Mouse (Mus musculus): ENCODE data around the gene Tfap2e. TPM values are rescaled to one million over a fixed set of nuclear protein-coding genes. Genes with fewer than 3 reads are reported as not detected.

Gene Tfap2e
- polyA plus RNA-seq, 1 experiment from 2014 or later, result not detected

GRCm38 (mm10) chr4:126739966-126740676 is 4.1 kb upstream of the Tfap2e start:
- no peak for ATAC-seq (ENCODE audit: insufficient number of reproducible peaks, insufficient read depth, low FRiP score, low TSS enrichment, low read depth)
- Histone ChIP-seq H3K9ac (replicated peaks) (no peak overlapping the region), H3K27ac (no peak overlapping the region), H3K27me3 (peaks cover 56% of the 10 kb centered on the region), H3K4me2 (no peak overlapping the region), H3K4me1 (replicated peaks) (peaks cover 34% of the 10 kb centered on the region), H3K9me3 (peaks cover 4% of the 10 kb centered on the region; the same call in 1 of the 2 replicates), H3K4me3 (replicated peaks) (no peak overlapping the region), H3K36me3 (peaks cover 11% of the 10 kb centered on the region)
- WGBS, result 16% methylated on average over 10 of the region's 10 CpGs

DNA sequence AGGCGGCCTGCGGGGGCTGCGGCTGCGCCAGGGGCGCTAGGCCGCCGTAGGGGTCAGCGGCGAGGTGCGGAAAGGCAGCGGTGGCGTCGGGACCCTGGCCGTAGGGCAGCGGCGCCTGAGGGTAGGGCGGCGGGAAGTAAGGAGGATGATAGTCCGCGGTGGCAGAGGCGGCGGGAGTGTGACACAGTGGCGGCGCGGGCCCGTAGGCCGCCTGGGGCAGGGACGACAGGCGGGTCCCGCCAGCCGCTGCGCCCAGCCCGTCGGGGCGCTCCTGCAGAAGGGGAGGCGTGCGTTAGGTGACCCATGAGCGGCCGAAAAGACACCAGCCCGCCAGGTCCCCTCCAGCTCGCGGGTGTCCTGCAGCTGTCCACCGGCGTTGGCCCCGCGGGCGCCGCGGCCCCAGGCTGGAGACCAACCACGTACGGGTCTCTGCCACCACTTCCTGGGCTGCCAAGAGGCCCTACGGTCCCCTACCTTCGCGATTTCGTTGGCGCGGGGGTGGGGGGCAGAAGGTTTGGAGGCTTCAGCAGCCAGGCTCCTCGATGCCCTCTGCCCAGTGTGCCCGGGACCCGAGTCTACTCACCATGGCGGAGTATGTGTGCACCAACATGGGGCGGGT is 549 bp downstream of the Tfap2e start:
- ATAC-seq (ENCODE audit: insufficient number of reproducible peaks, insufficient read depth, low FRiP score, low TSS enrichment, low read depth), result no peak
- H3K36me3 ChIP-seq, result no peaks in the 10 kb centered on the region
- H3K9me3 ChIP-seq, result peaks cover 4% of the 10 kb centered on the region; the same call in 1 of the 2 replicates
- peaks cover 23% of the 10 kb centered on the region for H3K4me1 ChIP-seq (replicated peaks)
- 2% methylated on average over 53 of the region's 62 CpGs for WGBS
- peak overlapping the region; percentile 45 for H3K4me2 ChIP-seq
- H3K27ac ChIP-seq, result no peak overlapping the region
- H3K4me3 ChIP-seq (replicated peaks), result peak overlapping the region; percentile 32
- H3K27me3 ChIP-seq, result peaks cover 96% of the 10 kb centered on the region
- no peak overlapping the region; the same call in 1 of the 2 replicates for H3K9ac ChIP-seq (replicated peaks)

GRCm38 (mm10) chr4:126734700-126735381 is 1.2 kb downstream of the Tfap2e start:
- no peaks in the 10 kb centered on the region for H3K36me3 ChIP-seq
- no peak overlapping the region for H3K27ac ChIP-seq
- peak overlapping the region; percentile 32 for H3K4me3 ChIP-seq (replicated peaks)
- ATAC-seq (ENCODE audit: insufficient number of reproducible peaks, insufficient read depth, low FRiP score, low TSS enrichment, low read depth), result no peak
- peak overlapping the region; percentile 45 for H3K4me2 ChIP-seq
- H3K27me3 ChIP-seq, result peaks cover 100% of the 10 kb centered on the region
- no peak overlapping the region; the same call in 1 of the 2 replicates for H3K9ac ChIP-seq (replicated peaks)
- H3K4me1 ChIP-seq (replicated peaks), result peaks cover 23% of the 10 kb centered on the region
- peaks cover 4% of the 10 kb centered on the region; the same call in 1 of the 2 replicates for H3K9me3 ChIP-seq
- WGBS, result 2% methylated on average over 51 of the region's 51 CpGs

GRCm38 (mm10) chr4:126734001-126734603 is 1.9 kb downstream of the Tfap2e start:
- Histone ChIP-seq H3K4me3 (replicated peaks) (peak overlapping the region; percentile 15), H3K9me3 (peaks cover 4% of the 10 kb centered on the region; the same call in 1 of the 2 replicates), H3K9ac (replicated peaks) (no peak overlapping the region), H3K27me3 (peaks cover 100% of the 10 kb centered on the region), H3K4me1 (replicated peaks) (peaks cover 23% of the 10 kb centered on the region), H3K36me3 (no peaks in the 10 kb centered on the region), H3K4me2 (peak overlapping the region; percentile 15; the same call in 1 of the 2 replicates), H3K27ac (no peak overlapping the region)
- WGBS, result 2% methylated on average over 16 of the region's 16 CpGs
- ATAC-seq (ENCODE audit: insufficient number of reproducible peaks, insufficient read depth, low FRiP score, low TSS enrichment, low read depth), result no peak

DNA sequence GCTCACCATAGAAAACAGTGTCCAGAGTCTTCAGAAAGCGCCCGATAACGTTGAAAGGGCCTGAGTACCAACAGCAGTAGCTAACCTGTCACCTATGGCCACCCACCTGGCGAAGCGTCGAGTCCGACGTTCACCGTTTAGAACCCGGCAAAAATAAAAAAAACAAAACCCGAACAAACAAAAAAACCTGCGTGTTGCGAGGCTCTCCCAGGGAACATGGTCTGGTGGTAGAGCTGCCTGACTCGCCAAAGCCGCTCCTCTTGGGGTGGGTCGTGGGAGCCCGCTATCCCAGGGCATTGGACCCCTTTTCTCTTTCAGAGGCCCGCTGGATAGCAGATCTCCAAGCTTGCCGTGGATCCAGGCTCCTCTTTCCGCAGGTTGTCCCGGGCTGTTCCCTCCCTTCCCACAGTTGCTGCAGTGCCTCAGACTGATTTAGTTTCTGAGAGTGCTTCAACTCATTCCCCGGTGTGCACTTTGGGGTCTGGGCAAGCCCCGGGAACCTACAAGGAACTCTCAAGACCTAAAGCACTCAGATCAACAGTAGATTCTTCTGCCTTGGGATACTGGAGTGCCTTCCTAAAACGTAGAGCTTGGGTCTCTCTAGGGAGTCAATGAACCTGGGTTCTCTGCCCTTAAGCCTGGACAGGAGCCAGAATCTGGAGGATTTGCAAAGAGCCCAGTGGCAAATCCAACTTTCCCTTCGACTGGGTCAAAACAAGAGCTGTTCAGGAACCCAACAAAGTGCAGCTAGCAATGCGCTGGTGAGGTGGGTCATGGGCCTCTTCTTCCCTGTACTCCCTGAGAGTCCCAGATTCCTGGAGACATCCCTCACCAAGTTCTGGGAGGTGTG is 3.3 kb downstream of the Tfap2e start:
- 8% methylated on average over 26 of the region's 26 CpGs for WGBS
- no peak for ATAC-seq (ENCODE audit: insufficient number of reproducible peaks, insufficient read depth, low FRiP score, low TSS enrichment, low read depth)
- H3K36me3 ChIP-seq, result no peaks in the 10 kb centered on the region
- H3K4me1 ChIP-seq (replicated peaks), result peaks cover 23% of the 10 kb centered on the region
- H3K9me3 ChIP-seq, result no peaks in the 10 kb centered on the region
- no peak overlapping the region for H3K9ac ChIP-seq (replicated peaks)
- peaks cover 94% of the 10 kb centered on the region for H3K27me3 ChIP-seq
- peak overlapping the region; percentile 26 for H3K4me2 ChIP-seq
- H3K4me3 ChIP-seq (replicated peaks), result peak overlapping the region; percentile 20
- no peak overlapping the region for H3K27ac ChIP-seq

DNA sequence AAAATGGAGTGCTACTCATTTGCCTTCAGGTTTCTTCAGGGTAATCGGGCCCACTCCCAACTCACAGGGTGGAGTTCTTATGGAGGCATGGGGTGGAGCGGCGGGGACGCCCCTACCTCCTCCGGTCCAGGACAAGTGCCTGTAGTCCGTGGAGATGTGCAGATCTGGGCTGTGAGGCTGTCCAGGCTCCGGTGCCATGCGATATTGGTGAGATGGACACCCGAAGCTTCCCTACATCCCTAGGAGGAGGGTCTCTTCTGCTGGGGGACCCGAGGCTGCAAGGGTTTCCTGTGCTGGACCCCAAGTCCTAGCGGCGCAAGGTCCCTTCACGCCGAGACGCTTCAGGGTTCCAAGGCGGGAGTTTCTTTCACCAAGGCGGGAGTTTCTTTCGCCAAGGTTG is 3.9 kb downstream of the Tfap2e start:
- no peak overlapping the region for H3K27ac ChIP-seq
- WGBS, result 1% methylated on average over 18 of the region's 18 CpGs
- H3K9ac ChIP-seq (replicated peaks), result 0 out of 2 replicates have a peak overlapping the region, but pooled peaks have one; percentile 31
- no peak for ATAC-seq (ENCODE audit: insufficient number of reproducible peaks, insufficient read depth, low FRiP score, low TSS enrichment, low read depth)
- H3K36me3 ChIP-seq, result no peaks in the 10 kb centered on the region
- peak overlapping the region; percentile 20 for H3K4me3 ChIP-seq (replicated peaks)
- H3K4me2 ChIP-seq, result peak overlapping the region; percentile 26
- H3K9me3 ChIP-seq, result no peaks in the 10 kb centered on the region
- peaks cover 23% of the 10 kb centered on the region for H3K4me1 ChIP-seq (replicated peaks)
- H3K27me3 ChIP-seq, result peaks cover 87% of the 10 kb centered on the region

DNA sequence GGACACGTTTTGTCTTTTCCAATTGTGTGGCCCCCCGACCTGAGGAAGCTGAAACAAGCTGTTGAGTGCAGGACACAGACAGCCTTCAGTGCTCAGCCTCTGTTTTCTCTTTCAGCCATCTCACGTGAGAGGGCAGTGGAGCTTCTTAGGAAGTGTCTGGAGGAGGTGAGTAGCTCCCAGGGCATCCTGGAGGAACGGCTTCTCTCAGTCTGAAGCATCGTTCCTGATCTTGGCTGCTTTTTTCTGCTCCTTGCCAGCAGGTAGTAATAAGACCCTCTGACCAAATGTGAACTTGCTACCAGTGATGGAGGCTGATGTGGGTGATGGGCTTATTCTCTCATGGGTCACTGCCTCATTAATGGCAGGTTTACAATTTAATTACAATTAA is 28.6 kb downstream of the Tfap2e start:
- 71% methylated on average over 5 of the region's 5 CpGs for WGBS
- no peaks in the 10 kb centered on the region for H3K4me1 ChIP-seq (replicated peaks)
- no peak for ATAC-seq (ENCODE audit: insufficient number of reproducible peaks, insufficient read depth, low FRiP score, low TSS enrichment, low read depth)
- H3K27me3 ChIP-seq, result no peaks in the 10 kb centered on the region
- H3K9me3 ChIP-seq, result no peaks in the 10 kb centered on the region
- no peak overlapping the region for H3K4me2 ChIP-seq
- H3K4me3 ChIP-seq (replicated peaks), result no peak overlapping the region
- no peak overlapping the region for H3K9ac ChIP-seq (replicated peaks)
- H3K36me3 ChIP-seq, result peaks cover 72% of the 10 kb centered on the region
- H3K27ac ChIP-seq, result no peak overlapping the region

DNA sequence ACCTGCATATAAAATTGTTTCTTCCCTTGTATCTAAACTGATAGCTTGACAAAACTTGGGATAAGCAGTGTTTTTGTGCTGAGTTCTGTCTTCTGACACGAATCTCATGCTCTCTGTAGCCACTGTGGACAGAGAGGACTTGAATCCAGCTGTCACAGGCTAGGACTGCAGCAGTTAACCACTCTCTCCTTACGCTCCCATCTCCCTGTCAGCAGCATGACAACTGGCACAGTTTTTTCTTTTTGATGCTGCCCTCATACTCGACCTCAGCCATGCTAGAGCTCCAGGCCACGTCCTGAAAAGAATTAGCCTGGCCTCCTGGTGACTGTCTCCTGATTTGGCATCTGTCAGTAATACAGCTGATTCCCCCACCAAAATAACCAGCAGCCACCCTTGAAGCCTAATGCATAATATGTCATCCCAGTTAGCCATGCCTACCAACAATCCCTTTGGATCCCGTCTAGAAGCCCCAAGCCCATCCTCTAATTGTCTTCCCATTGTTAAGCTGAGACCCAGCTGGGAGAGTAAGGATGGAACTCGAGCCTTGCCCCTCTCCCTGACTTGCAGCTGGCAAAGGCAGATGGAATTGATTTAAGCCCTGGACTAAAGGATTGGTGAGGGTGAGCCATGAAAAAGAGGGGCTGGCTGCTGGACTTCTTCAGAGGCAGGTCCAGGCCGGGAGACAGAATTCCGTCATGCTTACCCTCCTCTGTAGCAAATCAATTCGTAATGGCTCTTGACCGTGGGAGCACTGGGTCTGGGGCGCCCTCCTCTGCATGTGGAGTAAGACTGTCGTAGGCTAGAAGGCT is 29.2 kb downstream of the Tfap2e start:
- no peak for ATAC-seq (ENCODE audit: insufficient number of reproducible peaks, insufficient read depth, low FRiP score, low TSS enrichment, low read depth)
- H3K9ac ChIP-seq (replicated peaks), result no peak overlapping the region
- 66% methylated on average over 12 of the region's 12 CpGs for WGBS
- no peak overlapping the region for H3K4me2 ChIP-seq
- H3K27me3 ChIP-seq, result no peaks in the 10 kb centered on the region
- H3K36me3 ChIP-seq, result peaks cover 73% of the 10 kb centered on the region
- no peaks in the 10 kb centered on the region for H3K9me3 ChIP-seq
- no peaks in the 10 kb centered on the region for H3K4me1 ChIP-seq (replicated peaks)
- H3K27ac ChIP-seq, result no peak overlapping the region
- H3K4me3 ChIP-seq (replicated peaks), result no peak overlapping the region

- Histone ChIP-seq H3K4me1 (replicated peaks) (no peaks in the 10 kb centered on the region), H3K9me3 (no peaks in the 10 kb centered on the region), H3K4me3 (replicated peaks) (no peak overlapping the region), H3K9ac (replicated peaks) (no peak overlapping the region), H3K4me2 (no peak overlapping the region), H3K36me3 (peaks cover 55% of the 10 kb centered on the region), H3K27me3 (no peaks in the 10 kb centered on the region), H3K27ac (no peak overlapping the region)
- ATAC-seq (ENCODE audit: insufficient number of reproducible peaks, insufficient read depth, low FRiP score, low TSS enrichment, low read depth), result no peak
- WGBS, result 84% methylated on average over 4 of the region's 4 CpGs
Observed at GRCm38 (mm10) chr4:126696908-126697307, 39.1 kb downstream of the Tfap2e start.

DNA sequence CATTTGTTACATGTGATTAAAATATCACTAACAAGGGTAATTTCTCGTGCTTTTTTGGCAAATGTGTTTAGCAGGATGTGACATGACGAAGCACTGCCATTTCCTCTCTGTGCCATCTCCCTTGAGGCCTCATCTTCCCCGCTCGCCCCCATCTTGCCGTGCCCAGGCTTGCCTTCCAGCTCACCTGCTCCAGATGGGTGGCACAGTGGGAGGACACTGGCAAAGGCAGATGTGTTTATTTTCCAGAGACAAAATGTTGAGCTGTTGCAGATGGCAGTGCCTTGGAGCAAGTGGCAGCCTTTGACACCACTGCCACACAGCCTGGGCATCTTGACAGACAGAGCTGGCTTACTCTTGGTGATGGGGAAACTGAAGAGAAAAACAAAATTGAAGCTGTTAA is 43.0 kb downstream of the Tfap2e start:
- Histone ChIP-seq H3K36me3 (peaks cover 55% of the 10 kb centered on the region), H3K9ac (replicated peaks) (no peak overlapping the region), H3K9me3 (no peaks in the 10 kb centered on the region), H3K27ac (no peak overlapping the region), H3K27me3 (no peaks in the 10 kb centered on the region), H3K4me2 (no peak overlapping the region), H3K4me1 (replicated peaks) (no peaks in the 10 kb centered on the region), H3K4me3 (replicated peaks) (no peak overlapping the region)
- no peak for ATAC-seq (ENCODE audit: insufficient number of reproducible peaks, insufficient read depth, low FRiP score, low TSS enrichment, low read depth)
- 87% methylated on average over 5 of the region's 5 CpGs for WGBS
